Mouse (Mus musculus): Measurements from ENCODE around the gene Tmub1. TPM values are rescaled to one million over a fixed set of nuclear protein-coding genes. Genes with fewer than 3 reads are reported as not detected.
A peak's percentile ranks its signal among the peaks of the same experiment; 100 is the strongest.
"Not testable (repeated sequence)": the region's sequence is repeated elsewhere in the genome, so short reads cannot be mapped to it uniquely, and the experiment has no call there.

Tmub1 gene
- polyA plus RNA-seq, 1 experiment from 2014 or later, result 38.4 TPM

- Histone ChIP-seq H3K4me3 (no peak within 1 kb of the TSS), H3K27me3 (ENCODE audit: insufficient read depth, poor library complexity, severe bottlenecking) (peaks cover 15% of the 10 kb centered on the region; the same call in 1 of the 2 replicates), H3K4me1 (replicated peaks) (peaks cover 24% of the 10 kb centered on the region), H3K9me3 (no peaks in the 10 kb centered on the region), H3K36me3 (peaks cover 19% of the 10 kb centered on the region), H3K27ac (0 out of 2 replicates have a peak within 1 kb of the TSS, but pooled peaks have one; percentile 24)
- WGBS, result 49% methylated on average over 11 of the region's 11 CpGs
- DNase-seq (ENCODE audit: low spot score), result peak; percentile 7
Observed at GRCm38 (mm10) chr5:24413042-24413693, 34.5 kb downstream of the Tmub1 start, which contains the start of gene Asic3. Asic3 (plus strand) TSS chr5:24413392.

GRCm38 (mm10) chr5:24412063-24412462 is 35.6 kb downstream of the Tmub1 start:
- Histone ChIP-seq H3K9me3 (no peaks in the 10 kb centered on the region), H3K4me3 (no peak overlapping the region), H3K36me3 (peaks cover 23% of the 10 kb centered on the region), H3K27ac (no peak overlapping the region), H3K4me1 (replicated peaks) (peaks cover 24% of the 10 kb centered on the region), H3K27me3 (ENCODE audit: insufficient read depth, poor library complexity, severe bottlenecking) (peaks cover 13% of the 10 kb centered on the region; the same call in 1 of the 2 replicates)
- DNase-seq (ENCODE audit: low spot score), result no peak
- WGBS, result 86% methylated on average over 2 of the region's 2 CpGs

DNA sequence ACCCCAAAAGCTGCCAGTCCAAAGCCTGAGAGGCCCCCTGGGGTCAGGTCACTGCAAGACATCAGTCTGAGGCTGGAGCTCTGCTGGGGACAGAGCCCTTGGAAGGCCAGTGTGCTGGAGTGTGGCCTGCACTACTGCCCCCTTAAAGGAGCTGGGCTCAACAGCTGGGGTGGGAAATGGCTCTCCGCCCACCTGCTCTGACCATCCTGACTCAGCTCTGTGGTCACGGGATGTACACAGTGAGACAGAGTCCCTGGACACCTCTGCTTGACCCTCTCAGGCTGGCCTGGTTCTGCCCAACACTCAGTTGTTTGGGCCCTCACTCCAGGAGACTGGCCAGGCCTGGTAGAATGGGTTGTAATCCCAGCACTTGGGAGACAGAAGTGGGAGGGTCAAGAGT is 38.2 kb downstream of the Tmub1 start:
- Histone ChIP-seq H3K4me1 (replicated peaks) (peaks cover 11% of the 10 kb centered on the region), H3K27me3 (ENCODE audit: insufficient read depth, poor library complexity, severe bottlenecking) (0 out of 2 replicates have a peak, but pooled peaks cover 9% of the 10 kb centered on the region), H3K9me3 (no peaks in the 10 kb centered on the region), H3K27ac (no peak overlapping the region), H3K36me3 (peaks cover 48% of the 10 kb centered on the region), H3K4me3 (no peak overlapping the region)
- no peak for DNase-seq (ENCODE audit: low spot score)
- 78% methylated on average over 2 of the region's 2 CpGs for WGBS

GRCm38 (mm10) chr5:24408651-24409050 is 39.0 kb downstream of the Tmub1 start:
- no peak overlapping the region for H3K27ac ChIP-seq
- H3K27me3 ChIP-seq (ENCODE audit: insufficient read depth, poor library complexity, severe bottlenecking), result 0 out of 2 replicates have a peak, but pooled peaks cover 2% of the 10 kb centered on the region
- peaks cover 8% of the 10 kb centered on the region for H3K4me1 ChIP-seq (replicated peaks)
- peaks cover 55% of the 10 kb centered on the region for H3K36me3 ChIP-seq
- H3K9me3 ChIP-seq, result no peaks in the 10 kb centered on the region
- DNase-seq (ENCODE audit: low spot score), result no peak
- no peak overlapping the region for H3K4me3 ChIP-seq
- 94% methylated on average over 13 of the region's 13 CpGs for WGBS

- WGBS, result 69% methylated on average over 3 of the region's 3 CpGs
- Histone ChIP-seq H3K9me3 (no peaks in the 10 kb centered on the region), H3K27ac (no peak overlapping the region), H3K27me3 (ENCODE audit: insufficient read depth, poor library complexity, severe bottlenecking) (no peaks in the 10 kb centered on the region), H3K4me1 (replicated peaks) (peaks cover under 1% of the 10 kb centered on the region; the same call in 1 of the 2 replicates), H3K4me3 (no peak overlapping the region), H3K36me3 (peaks cover 86% of the 10 kb centered on the region)
- DNase-seq (ENCODE audit: low spot score), result no peak
Observed at GRCm38 (mm10) chr5:24405389-24405876, 42.2 kb downstream of the Tmub1 start.

DNA sequence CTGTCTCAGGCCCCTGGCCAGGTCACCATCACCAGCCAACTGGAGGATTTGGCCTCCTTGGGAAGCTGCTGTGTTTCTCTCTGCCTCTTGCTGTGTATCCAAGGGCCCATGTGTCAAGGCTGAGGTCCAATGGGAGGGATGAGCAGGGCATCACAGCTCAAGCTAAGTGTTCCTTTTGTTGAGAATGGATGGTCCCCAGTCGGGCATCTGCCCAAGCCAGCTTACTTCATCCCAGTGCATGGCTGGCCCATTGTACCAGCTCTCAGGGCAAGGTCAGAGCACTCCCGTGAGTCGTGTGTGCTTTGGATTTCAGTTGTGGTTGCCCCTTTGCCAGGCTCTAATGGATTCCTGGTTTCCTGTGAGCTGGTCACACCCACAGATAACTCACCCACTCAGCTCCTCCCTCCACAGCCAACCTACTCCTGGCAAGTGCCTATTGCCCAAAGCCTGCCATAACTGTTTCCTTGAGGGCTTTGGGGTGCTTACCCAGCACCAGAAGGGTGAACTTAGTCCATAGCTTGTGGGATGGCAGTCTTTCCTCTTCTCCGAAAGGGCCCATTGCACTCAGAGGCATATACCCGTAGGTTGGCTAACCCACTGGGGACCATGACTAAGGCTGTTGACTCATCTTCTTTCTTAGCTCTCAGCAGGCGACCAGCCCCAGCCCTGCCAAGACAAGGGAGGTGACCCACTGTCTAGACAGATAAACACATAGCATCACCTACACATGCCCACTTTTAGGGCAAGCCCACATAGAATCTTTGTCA is 42.9 kb downstream of the Tmub1 start:
- 78% methylated on average over 6 of the region's 6 CpGs for WGBS
- H3K36me3 ChIP-seq, result peaks cover 93% of the 10 kb centered on the region
- peaks cover 7% of the 10 kb centered on the region; the same call in 1 of the 2 replicates for H3K4me1 ChIP-seq (replicated peaks)
- H3K27me3 ChIP-seq (ENCODE audit: insufficient read depth, poor library complexity, severe bottlenecking), result no peaks in the 10 kb centered on the region
- no peak overlapping the region for H3K4me3 ChIP-seq
- no peak overlapping the region for H3K27ac ChIP-seq
- no peaks in the 10 kb centered on the region for H3K9me3 ChIP-seq
- DNase-seq (ENCODE audit: low spot score), result no peak

GRCm38 (mm10) chr5:24401969-24402368 is 45.7 kb downstream of the Tmub1 start:
- Histone ChIP-seq H3K27ac (no peak overlapping the region), H3K4me3 (no peak overlapping the region), H3K9me3 (no peaks in the 10 kb centered on the region), H3K27me3 (ENCODE audit: insufficient read depth, poor library complexity, severe bottlenecking) (no peaks in the 10 kb centered on the region), H3K4me1 (replicated peaks) (peaks cover 8% of the 10 kb centered on the region; the same call in 1 of the 2 replicates), H3K36me3 (peaks cover 72% of the 10 kb centered on the region)
- DNase-seq (ENCODE audit: low spot score), result no peak
- 82% methylated on average over 9 of the region's 9 CpGs for WGBS

DNA sequence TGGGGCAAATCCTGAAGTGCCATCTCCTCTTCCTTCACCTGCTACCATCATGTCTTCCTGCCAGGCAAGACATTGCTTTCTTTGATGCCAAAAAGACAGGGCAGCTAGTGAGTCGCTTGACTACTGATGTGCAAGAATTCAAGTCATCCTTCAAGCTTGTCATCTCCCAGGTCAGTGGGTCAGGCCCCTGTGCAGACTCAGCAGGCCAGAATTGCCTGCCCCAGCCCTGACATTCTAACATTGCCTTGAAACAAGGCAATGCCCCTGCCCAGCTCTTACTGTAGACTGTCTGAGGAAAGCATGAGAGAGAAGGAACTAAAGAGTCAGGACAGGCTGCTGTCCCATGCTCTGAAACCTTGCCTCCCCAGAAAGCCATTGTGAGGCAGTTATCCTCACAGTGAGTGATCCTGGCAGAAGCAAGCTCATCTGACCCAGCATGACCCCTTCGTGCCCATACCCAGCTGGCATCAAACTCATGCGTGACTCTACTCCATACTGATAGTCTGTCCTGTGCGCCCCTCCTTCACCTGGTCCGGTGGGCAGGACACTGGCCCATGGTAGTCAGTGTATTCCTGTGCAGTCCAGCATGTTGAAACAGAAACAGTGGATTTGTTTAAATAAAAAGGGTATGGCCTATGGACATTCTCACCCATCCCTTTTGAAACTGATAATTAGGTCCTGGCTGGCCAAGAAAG is 46.6 kb downstream of the Tmub1 start:
- 91% methylated on average over 5 of the region's 5 CpGs for WGBS
- H3K36me3 ChIP-seq, result peaks cover 68% of the 10 kb centered on the region
- H3K27me3 ChIP-seq (ENCODE audit: insufficient read depth, poor library complexity, severe bottlenecking), result no peaks in the 10 kb centered on the region
- no peaks in the 10 kb centered on the region for H3K9me3 ChIP-seq
- H3K27ac ChIP-seq, result no peak overlapping the region
- no peak for DNase-seq (ENCODE audit: low spot score)
- peaks cover 8% of the 10 kb centered on the region; the same call in 1 of the 2 replicates for H3K4me1 ChIP-seq (replicated peaks)
- no peak overlapping the region for H3K4me3 ChIP-seq

DNA sequence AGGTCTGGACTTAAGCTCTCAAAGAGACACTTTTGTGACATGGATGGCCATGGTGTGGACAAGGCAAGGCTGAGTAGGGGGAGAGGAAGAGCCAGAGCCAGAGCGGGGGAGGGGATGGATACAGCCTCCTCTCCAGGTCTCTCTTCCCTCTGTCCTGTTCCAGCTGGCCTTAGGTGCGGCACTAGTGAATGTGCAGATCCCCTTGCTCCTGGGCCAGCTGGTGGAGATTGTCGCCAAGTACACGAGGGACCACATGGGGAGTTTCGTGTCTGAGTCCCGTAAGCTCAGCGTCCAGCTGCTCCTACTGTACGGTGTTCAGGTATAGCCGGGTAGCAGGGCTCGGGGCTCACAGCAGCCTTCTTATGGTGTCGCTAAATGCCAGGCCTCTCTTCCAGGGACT is 47.3 kb downstream of the Tmub1 start:
- DNase-seq (ENCODE audit: low spot score), result no peak
- Histone ChIP-seq H3K9me3 (no peaks in the 10 kb centered on the region), H3K27ac (no peak overlapping the region), H3K27me3 (ENCODE audit: insufficient read depth, poor library complexity, severe bottlenecking) (no peaks in the 10 kb centered on the region), H3K36me3 (peaks cover 61% of the 10 kb centered on the region), H3K4me1 (replicated peaks) (peaks cover 8% of the 10 kb centered on the region; the same call in 1 of the 2 replicates), H3K4me3 (no peak overlapping the region)
- WGBS, result 86% methylated on average over 11 of the region's 11 CpGs

GRCm38 (mm10) chr5:24399686-24400085 is 48.0 kb downstream of the Tmub1 start:
- H3K27me3 ChIP-seq (ENCODE audit: insufficient read depth, poor library complexity, severe bottlenecking), result no peaks in the 10 kb centered on the region
- peaks cover 55% of the 10 kb centered on the region for H3K36me3 ChIP-seq
- H3K27ac ChIP-seq, result no peak overlapping the region
- H3K9me3 ChIP-seq, result no peaks in the 10 kb centered on the region
- H3K4me1 ChIP-seq (replicated peaks), result peaks cover 14% of the 10 kb centered on the region
- DNase-seq (ENCODE audit: low spot score), result no peak
- WGBS, result 89% methylated on average over 10 of the region's 10 CpGs
- H3K4me3 ChIP-seq, result no peak overlapping the region

GRCm38 (mm10) chr5:24396254-24396653 is 51.4 kb downstream of the Tmub1 start:
- Histone ChIP-seq H3K36me3 (peaks cover 23% of the 10 kb centered on the region), H3K4me1 (replicated peaks) (peaks cover 21% of the 10 kb centered on the region)
- not testable (repeated sequence) for DNase-seq (ENCODE audit: low spot score); H3K27ac ChIP-seq; H3K9me3 ChIP-seq; H3K4me3 ChIP-seq; H3K27me3 ChIP-seq (ENCODE audit: insufficient read depth, poor library complexity, severe bottlenecking)
- WGBS, result 88% methylated on average over 6 of the region's 6 CpGs
